Mouse (Mus musculus) gastrocnemius, adult 2 months (tissue): ENCODE measurements around the gene Atxn7. TPM values are rescaled to one million over a fixed set of nuclear protein-coding genes. Genes with fewer than 3 reads are reported as not detected.

Experiments used
- DNase-seq: peaks from one replicate; pipeline ENCODE4 v3.0.0; 2022
- H3K27ac ChIP-seq: fragments of 200-600 bp; 2 replicates; pipeline ENCODE4 v1.8.1; 2022; ENCODE audit warnings: mild to moderate bottlenecking
- H3K4me3 ChIP-seq: fragments of 200-600 bp; 2 replicates; pipeline ENCODE4 v1.8.1; 2022; ENCODE audit warnings: mild to moderate bottlenecking, moderate library complexity
- CTCF ChIP-seq: fragments of 200-600 bp; IDR thresholded peaks from 2 replicates; pipeline ENCODE4 v1.8.1; 2022; ENCODE audit warnings: antibody characterized with exemption, mild to moderate bottlenecking, moderate library complexity
- intact Hi-C: fragments of 180-260 bp; cut with DNase I; formaldehyde crosslinking; loops from one replicate; pipeline ENCODE4 v1.15.1; 2025
- total RNA-seq, 2 experiments: library from RNA; stranded (reverse); gene quantifications; 2 replicates each; pipeline ENCODE4 v1.2.3; 2021

Atxn7 gene
- total RNA-seq, 2 experiments from 2014 or later = 18.1 to 20.5 TPM

- TF ChIP-seq CTCF = no peak
- intact Hi-C loops = no loop called here
- H3K4me3 ChIP-seq = no peak overlapping the region
- peak overlapping the region; percentile 12; the same call in 1 of the 2 replicates for H3K27ac ChIP-seq
- DNase-seq = no peak
These were observed 109.5 kb downstream of the Atxn7 start for GRCm38 (mm10) chr14:14070541-14071315.

- Histone ChIP-seq H3K27ac (no peak overlapping the region), H3K4me3 (no peak overlapping the region)
- intact Hi-C loops = no loop called here
- TF ChIP-seq CTCF = no peak
- no peak for DNase-seq
These were observed 110.2 kb downstream of the Atxn7 start for GRCm38 (mm10) chr14:14071456-14071855.

GRCm38 (mm10) chr14:14080604-14081194, 119.5 kb downstream of the Atxn7 start:
- H3K4me3 ChIP-seq = no peak overlapping the region
- intact Hi-C loops = no loop called here
- H3K27ac ChIP-seq = no peak overlapping the region
- DNase-seq = no peak
- no peak for TF ChIP-seq CTCF

- Histone ChIP-seq H3K4me3 (no peak overlapping the region), H3K27ac (no peak overlapping the region)
- no peak for DNase-seq
- TF ChIP-seq CTCF = no peak
- intact Hi-C loops = no loop called here
These were observed 122.6 kb downstream of the Atxn7 start for GRCm38 (mm10) chr14:14083811-14084210.

GRCm38 (mm10) chr14:14086711-14087263, 125.5 kb downstream of the Atxn7 start:
- intact Hi-C loops = no loop called here
- no peak for TF ChIP-seq CTCF
- no peak for DNase-seq
- Histone ChIP-seq H3K27ac (no peak overlapping the region), H3K4me3 (no peak overlapping the region)

- no peak for DNase-seq
- intact Hi-C loops = no loop called here
- Histone ChIP-seq H3K27ac (no peak overlapping the region), H3K4me3 (no peak overlapping the region)
- no peak for TF ChIP-seq CTCF
These were observed 126.1 kb downstream of the Atxn7 start for GRCm38 (mm10) chr14:14087348-14087747.

- Histone ChIP-seq H3K4me3 (no peak overlapping the region), H3K27ac (peak overlapping the region; percentile 28; the same call in 1 of the 2 replicates)
- TF ChIP-seq CTCF = no peak
- intact Hi-C loops = no loop called here
- DNase-seq = no peak
These were observed 127.0 kb downstream of the Atxn7 start for GRCm38 (mm10) chr14:14088016-14088791.

GRCm38 (mm10) chr14:14090571-14090970, 129.3 kb downstream of the Atxn7 start:
- no peak overlapping the region for H3K4me3 ChIP-seq
- H3K27ac ChIP-seq = no peak overlapping the region
- no peak for TF ChIP-seq CTCF
- intact Hi-C loops = loop anchor here (10.0 kb wide), 1 partner anchor 736 kb away; no protein-coding TSS in a partner anchor
- no peak for DNase-seq

- intact Hi-C loops = loop anchor here (5.0 to 10.0 kb wide), 4 partner anchors 46 to 744 kb away; partner anchors contain the start of genes Atxn7 and Thoc7
- no peak; the same call in 1 of the 2 replicates for TF ChIP-seq CTCF
- DNase-seq = peak; percentile 91
- Histone ChIP-seq H3K27ac (0 out of 2 replicates have a peak overlapping the region, but pooled peaks have one; percentile 6), H3K4me3 (no peak overlapping the region)
These were observed 137.2 kb downstream of the Atxn7 start for GRCm38 (mm10) chr14:14098330-14098980.

GRCm38 (mm10) chr14:14100773-14101280, 139.6 kb downstream of the Atxn7 start:
- Histone ChIP-seq H3K27ac (no peak overlapping the region), H3K4me3 (no peak overlapping the region)
- DNase-seq = no peak
- intact Hi-C loops = no loop called here
- TF ChIP-seq CTCF = no peak

GRCm38 (mm10) chr14:14101296-14101695, 140.1 kb downstream of the Atxn7 start:
- no peak for TF ChIP-seq CTCF
- intact Hi-C loops = no loop called here
- H3K4me3 ChIP-seq = no peak overlapping the region
- no peak overlapping the region for H3K27ac ChIP-seq
- no peak for DNase-seq
